Mouse (Mus musculus): ENCODE measurements around the gene Myadm. TPM values are rescaled to one million over a fixed set of nuclear protein-coding genes. Genes with fewer than 3 reads are reported as not detected.

The Myadm gene
- polyA plus RNA-seq (2012; rRNA removed), result 89.7 and 106 TPM in 2 replicates

DNA sequence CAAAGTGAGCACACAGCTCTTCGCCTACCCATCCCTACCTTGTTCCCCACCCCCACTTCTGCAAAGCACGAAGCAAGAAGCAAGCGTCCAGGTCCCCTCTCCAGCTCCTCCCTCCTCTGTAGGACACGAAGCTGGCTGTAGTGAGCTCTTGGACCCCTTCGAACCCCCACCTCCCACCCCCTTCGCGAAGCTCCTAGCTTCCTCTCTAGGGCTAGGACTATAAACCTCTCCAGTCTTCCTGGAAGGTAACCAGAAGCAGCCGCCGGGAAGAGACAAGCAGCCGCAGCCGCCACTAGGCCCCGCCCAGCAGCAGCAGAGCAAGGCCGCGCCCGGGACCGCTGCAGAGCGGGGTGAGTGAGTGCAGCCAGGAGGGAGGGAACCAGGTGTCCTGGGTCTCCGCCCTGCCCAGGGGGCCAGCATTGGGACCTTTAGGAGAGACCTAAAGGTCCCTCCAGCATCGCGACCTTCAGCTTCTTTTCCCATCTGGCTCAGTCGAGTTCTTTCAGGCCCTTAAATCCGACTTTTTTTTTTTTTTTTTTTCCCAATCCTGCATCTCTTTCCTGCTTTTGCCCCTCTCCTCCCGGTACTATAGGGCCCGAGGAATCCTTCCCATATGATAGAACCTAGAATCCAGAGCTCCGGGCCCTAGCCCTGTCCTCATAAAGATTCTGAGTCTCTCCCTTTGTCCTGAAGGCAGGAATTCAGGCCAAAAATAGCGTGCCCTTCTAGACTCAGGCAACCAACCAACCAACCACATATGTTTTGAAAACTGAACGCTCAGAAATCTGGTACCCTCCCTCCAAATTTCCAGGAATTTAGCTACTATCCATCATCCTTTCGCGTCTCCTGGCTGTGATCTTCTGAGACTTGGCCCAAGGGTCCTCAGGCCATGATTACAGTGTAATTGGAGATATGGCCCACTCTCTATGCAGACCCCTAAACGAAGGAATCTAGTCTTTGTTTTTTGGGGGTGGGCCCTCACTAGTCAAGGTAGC, at the start of gene Myadm, which contains the start of gene Prkcg:
TSS of gene Myadm (plus strand) at position 105 of the 995 bp plus-strand sequence.
TSS of gene Prkcg (plus strand) at position 204 of the 995 bp plus-strand sequence.

DNA sequence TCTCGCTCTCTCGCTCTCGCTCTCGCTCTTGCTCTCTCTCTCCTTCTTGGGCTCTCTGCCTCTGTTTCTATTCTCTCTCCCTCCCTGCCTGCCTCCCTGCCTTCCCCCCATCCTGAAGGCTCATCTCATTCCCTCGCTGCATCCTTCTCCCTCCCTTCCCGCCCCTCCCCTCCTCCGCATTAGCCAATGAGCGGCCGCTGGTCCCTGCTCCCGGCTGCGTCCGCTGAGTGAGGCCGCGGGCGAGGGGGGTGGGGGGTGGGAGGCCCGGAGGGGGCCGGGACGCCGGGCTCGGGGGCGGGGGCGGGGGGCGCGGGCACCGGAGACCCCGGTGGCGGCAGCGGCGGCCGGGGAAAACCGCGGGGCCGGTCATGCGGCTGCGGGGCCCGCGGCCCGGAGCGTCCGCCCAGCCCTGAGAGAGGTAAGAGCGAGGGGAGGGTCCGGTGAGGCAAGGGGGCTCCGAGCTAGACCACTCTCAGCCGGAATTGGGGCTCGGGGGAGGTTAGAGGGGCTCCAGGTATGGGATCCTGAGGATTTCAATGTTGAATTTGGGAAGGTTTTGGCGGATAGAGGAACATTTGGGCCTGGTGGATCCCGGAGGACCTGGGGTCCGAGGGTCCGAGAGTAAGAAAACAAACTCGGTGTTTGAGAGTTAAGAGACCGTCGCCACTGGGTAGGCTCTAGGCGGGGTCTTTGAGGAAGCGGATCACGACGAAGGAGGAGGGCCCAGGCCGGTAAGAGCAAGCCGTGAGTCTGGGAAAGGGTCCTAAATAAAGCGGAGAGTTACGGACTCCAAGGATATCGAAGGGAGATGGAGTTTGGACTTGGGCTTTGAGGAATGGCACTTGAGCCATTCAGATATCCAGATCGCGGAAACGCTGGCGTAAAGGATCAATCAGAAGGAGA, 44.0 kb downstream of the Myadm start, which contains the start of gene Cacng7:
TSS of gene Cacng7 (plus strand) at position 337 of the 903 bp plus-strand sequence.

Other genes starting within 250 kb of the Myadm start
- not detected in 2 replicates for gene AU018091, start 119.9 kb upstream of the Myadm start, polyA plus RNA-seq (2012; rRNA removed)
- gene Nlrp12, start 39.3 kb upstream of the Myadm start, polyA plus RNA-seq (2012; rRNA removed), result 5.0 and 5.3 TPM in 2 replicates
- 0.18 and 0.23 TPM in 2 replicates for gene Prkcg, start 99 bp downstream of the Myadm start, polyA plus RNA-seq (2012; rRNA removed)
- 0.64 and 0.65 TPM in 2 replicates for gene Cacng7, start 43.9 kb downstream of the Myadm start, polyA plus RNA-seq (2012; rRNA removed)
- not detected in 2 replicates for gene Cacng8, start 101.6 kb downstream of the Myadm start, polyA plus RNA-seq (2012; rRNA removed)
- 0.04 TPM in 1 of 2 replicates, not detected in the other for gene Cacng6, start 135.1 kb downstream of the Myadm start, polyA plus RNA-seq (2012; rRNA removed)
- 0.73 and 0.77 TPM in 2 replicates for gene Tarm1, start 213.5 kb downstream of the Myadm start, polyA plus RNA-seq (2012; rRNA removed)